Mouse (Mus musculus) gastrocnemius, postnatal 10 days (tissue): Measurements from ENCODE around the gene Esr1. TPM values are rescaled to one million over a fixed set of nuclear protein-coding genes. Genes with fewer than 3 reads are reported as not detected.
"Not testable (repeated sequence)": the region's sequence is repeated elsewhere in the genome, so short reads cannot be mapped to it uniquely, and the experiment has no call there.

ENCODE experiments used
- DNase-seq: peaks from one replicate; pipeline ENCODE4 v3.0.0; 2021; ENCODE audit warnings: mixed read lengths
- total RNA-seq, 2 experiments: library from RNA; stranded (reverse); gene quantifications; 2 replicates each; pipeline ENCODE4 v1.2.3; 2021

Esr1 gene
- total RNA-seq, 2 experiments from 2014 or later = 34.5 to 39.0 TPM

- DNase-seq = peak; percentile 62
Observed at GRCm38 (mm10) chr10:4709915-4710314, 98.5 kb downstream of the Esr1 start.

GRCm38 (mm10) chr10:4711434-4711833 is 100.0 kb downstream of the Esr1 start:
- no peak for DNase-seq

- peak; percentile 26 for DNase-seq
Observed at GRCm38 (mm10) chr10:4712061-4712908, 100.9 kb downstream of the Esr1 start.

- no peak for DNase-seq
Observed at GRCm38 (mm10) chr10:4713398-4713797, 102.0 kb downstream of the Esr1 start.

GRCm38 (mm10) chr10:4724851-4725250 is 113.5 kb downstream of the Esr1 start:
- no peak for DNase-seq

GRCm38 (mm10) chr10:4726141-4726540 is 114.7 kb downstream of the Esr1 start:
- no peak for DNase-seq

DNA sequence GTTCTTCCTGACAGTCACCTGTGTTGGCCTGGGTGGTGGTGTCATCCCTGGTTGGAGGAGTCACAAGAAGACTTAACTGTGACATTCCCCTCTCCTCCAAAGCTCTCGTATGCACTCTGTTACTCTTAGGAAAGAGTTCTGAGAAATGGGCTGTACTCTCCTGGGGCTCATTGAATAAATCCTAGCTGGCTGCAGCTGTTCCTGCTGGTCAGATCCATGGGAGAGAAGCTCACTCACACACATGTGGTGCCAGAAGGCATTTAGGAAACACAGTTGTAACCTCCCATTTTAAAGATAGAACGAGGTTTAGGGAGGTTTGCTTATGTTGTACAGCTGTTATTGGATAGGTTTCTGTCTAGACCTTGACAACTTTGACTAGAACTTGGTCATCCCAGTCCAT is 120.9 kb downstream of the Esr1 start:
- no peak for DNase-seq

DNA sequence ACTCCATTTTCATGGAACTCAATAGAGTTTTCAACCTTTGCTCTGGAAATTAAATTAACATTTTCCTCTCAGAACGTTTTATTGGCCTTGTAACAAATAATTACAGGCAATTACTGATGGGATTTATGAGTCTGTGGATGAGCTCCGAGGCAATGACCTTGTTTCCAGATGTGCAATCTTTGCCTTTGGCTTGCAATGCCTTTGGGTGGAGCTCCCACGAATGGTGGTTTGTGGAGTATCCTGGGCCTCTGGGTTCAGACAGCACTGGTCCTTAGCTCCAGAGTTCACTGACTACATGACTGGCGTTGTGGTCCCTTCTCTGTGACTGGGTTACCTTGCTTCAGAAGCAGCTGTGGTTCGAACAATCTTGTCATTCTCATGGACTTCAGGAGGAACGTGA is 122.6 kb downstream of the Esr1 start:
- no peak for DNase-seq

DNA sequence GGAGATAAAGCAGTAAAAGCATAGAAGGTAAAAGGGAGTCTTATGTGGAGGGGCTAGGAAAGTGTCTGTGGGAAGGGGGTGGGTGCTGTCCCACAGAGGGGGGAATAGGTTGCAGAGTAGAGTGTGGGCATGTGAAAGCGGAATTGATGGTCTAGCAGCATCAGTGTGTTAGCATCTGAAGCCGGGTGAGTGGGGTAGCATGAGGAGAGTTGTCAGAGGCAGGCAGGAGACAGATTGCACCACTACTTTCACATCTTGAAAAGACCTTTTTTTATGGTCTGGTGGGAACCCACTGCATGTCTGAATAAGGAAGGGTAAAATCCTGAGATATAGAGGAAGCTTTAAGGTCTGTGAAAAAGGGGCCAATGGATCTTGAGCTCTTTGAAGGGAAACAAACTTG is 123.5 kb downstream of the Esr1 start:
- DNase-seq = no peak

GRCm38 (mm10) chr10:4738311-4738710 is 126.9 kb downstream of the Esr1 start:
- DNase-seq = no peak

- DNase-seq = not testable (repeated sequence)
Observed at GRCm38 (mm10) chr10:4751091-4751490, 139.7 kb downstream of the Esr1 start.

- no peak for DNase-seq
Observed at GRCm38 (mm10) chr10:4752977-4753376, 141.6 kb downstream of the Esr1 start.

DNA sequence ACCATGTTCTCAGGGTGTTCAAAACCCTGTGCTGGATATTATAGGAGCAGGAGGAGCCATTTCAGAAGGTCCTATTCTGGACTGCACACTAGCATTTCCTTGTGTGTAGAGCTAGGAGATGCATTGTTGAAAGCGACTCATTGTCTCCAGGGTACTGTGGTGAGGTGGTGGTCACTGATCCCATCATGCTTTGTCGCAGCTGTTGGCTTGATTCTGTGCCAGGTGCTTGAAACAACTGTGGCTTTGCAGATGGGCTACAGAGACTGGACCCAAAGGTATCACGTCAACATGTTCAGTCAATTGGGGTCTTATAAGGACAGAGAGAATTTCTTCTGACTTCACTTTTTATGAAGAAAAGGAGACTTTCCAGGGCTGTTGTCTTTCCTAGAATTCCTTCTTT is 164.1 kb downstream of the Esr1 start:
- DNase-seq = peak; percentile 60

DNA sequence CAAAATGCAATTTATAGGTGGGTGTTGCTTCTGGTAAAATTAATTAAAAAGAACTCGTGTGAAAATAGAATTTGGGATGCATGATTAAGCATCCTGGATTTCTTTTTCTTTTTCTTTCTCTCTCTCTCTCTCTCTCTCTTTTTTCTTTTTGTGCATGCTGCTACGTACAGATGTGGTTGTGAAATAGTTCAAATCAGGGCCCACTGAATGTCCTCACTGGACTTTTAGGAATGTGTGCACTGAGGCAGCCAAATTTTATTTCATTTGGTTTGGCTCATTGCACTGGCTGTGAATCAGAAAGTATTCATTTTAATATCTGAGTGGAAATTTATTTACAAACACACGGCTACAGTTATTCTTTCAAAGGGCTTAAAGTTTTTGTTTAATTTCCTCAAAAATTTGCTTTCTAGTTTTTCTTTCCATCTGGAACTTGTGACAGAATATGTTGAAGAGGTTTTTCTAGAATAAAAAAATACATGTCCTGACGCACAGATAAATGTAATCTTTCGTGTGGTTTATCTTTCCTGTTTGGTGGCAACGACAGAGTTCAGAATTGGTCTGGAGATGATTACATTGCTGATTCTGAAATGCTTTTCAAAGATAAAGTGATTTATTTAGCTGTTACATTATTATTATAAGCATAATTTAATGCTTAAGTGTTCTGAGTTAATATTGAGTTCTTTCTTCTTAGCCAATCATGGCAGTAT is 164.8 kb downstream of the Esr1 start:
- no peak for DNase-seq

DNA sequence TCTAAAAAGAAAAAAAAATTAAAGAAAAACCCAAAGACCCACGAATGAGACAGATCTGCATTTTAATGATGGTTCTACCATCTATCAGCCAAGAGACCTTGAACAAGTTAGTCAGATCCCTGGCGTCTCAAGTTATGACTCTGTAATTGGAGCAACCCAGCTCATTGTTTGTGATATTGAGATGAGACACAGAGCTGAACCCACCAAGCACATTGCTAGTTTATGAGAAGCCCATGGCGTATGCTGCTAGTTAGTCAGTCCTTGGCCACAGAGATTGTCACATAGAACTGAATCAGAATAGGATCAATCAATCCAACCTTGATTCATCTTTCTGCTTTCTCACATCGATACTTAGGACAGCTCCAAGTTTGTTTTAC is 165.3 kb downstream of the Esr1 start:
- DNase-seq = no peak

DNA sequence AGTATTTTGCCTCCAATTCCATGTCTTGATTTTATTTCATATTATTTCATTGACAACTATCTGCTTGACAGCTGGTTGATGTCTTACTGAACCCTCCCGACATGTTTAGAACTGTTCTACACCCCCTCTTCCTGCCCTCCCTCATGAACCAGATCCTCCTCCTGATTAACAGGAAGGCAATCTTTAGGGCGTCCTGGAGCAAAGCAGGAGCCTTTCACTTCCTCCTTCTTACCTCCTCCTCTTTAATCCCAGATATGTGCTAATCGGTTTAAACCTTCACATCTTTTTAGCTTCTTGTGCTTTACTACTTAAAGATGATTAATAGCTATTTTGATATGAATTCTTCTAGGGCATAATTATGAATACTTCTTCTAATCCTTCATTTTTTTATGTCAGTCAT is 166.6 kb downstream of the Esr1 start:
- DNase-seq = no peak

GRCm38 (mm10) chr10:4780926-4781325 is 169.5 kb downstream of the Esr1 start:
- DNase-seq = no peak

DNA sequence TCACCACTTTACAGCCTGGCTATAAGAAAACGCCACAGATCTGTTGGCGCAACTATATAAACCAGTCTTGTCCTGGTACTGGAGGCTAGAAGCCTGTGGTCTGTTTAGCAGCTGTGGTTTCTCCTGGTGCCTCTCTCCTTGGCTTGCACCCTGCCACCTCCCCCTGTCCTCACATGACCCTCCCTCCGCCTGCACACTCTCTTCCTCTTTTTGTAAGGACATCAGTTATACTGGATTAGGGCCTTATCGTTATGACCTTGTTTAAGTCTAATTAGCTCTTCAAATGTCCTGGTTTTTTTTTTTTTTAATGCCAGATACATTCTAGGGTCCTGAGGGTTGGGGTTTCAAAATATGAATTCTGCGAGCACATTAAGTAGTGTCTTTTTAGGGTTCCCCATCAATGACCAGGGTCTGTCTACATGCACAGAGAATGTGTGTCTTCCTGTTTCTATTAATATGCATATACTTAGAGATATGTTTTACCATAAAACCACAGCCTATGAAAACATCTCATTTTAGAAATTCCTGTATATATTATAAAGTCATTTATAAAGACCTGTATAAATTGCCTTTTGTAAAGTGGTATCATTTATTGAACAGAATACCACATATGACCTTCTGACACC is 175.7 kb downstream of the Esr1 start:
- peak; percentile 19 for DNase-seq

DNA sequence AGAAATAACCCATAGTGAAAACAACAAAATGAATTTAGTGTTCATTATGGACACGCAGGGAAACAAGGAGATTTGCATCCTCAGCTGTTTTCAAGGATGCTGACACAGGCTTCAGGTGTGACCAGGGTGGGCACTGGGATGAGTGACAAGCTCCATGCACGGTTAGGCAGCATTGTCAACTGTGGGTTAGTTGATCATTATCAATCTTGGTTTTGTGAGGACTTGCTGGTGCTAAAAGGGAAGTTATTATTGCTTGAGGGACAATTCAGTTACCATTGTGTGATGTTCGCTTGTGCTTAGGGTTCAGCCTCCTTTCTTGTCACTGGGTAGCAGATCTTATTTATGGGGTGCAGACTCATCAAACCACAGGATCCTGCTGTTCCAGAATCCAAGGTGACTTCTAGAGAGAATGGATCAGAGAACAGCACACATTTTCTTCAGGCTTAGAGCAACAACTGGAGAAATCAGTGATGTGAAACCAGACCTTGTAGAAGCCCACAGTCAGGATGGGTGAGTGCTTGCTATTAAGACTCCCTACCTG is 186.9 kb downstream of the Esr1 start:
- no peak for DNase-seq

DNA sequence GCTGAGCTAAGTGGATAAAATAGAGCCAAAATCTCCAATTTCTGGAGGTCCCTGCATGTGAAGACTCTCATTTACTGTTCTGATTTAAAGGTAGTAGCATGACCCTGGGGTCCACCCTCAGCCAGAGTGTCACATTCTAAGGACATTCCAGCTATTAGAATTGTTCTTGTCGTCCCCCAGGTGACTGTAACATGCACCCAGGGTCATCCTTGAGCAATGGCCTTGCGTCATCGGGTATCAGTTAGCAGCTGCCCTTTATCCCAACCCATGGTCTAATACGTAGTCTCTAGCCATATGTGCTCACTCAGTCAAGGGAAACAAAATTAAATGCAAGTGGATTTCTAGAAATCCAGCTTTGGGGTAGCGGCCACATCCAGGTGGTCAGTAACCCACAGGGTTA is 213.0 kb downstream of the Esr1 start:
- no peak for DNase-seq

DNA sequence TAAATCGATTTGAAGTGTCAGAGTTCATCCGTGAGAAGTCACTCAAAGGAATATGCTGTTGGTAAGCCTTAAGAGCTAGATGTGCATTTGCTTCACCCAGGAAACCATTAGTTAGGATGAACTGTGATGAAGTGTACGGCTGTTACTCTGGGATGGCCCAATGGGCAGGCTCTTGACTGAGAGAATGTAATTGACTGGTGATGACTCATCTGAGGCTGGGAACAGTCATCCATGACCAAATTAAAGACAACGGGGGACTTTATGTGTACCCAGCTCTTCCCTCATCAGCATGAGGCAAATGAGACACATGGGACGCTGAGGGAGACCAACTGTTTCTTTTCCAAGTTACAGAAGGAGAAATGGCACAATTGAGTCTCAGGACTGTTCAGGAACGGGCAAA is 219.2 kb downstream of the Esr1 start:
- DNase-seq = no peak

DNA sequence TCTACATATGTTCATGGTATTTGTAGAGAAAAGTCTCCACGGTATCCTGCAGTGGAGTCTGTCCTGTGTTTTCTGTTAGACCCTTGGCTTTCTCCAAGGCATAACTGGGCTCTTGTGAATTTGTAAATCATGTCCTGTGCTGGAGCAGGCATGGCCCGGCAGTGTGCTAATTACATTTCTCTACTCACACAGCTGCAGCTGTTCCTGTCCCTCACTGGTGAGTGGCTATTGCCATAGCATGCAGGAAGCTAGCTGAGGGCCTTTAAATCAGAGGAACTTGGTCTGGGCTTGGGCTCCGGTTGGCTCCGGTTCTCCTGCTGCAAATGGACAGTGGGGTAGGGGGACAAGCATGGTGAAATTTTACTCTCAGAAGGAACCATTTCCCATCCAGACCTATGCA is 226.7 kb downstream of the Esr1 start:
- peak; percentile 46 for DNase-seq

- DNase-seq = no peak
Observed at GRCm38 (mm10) chr10:4841039-4841438, 229.6 kb downstream of the Esr1 start.
